Mouse (Mus musculus): ENCODE measurements at regions not wholly inside any gene's neighbourhood (a gene's known extent, or its start where the extent isn't known, plus 50 kb on each side); places are given as distances from the start of the nearest gene placed in this dataset.

GRCm38 (mm10) chr8:77850523-77850922 lies 126.3 kb upstream of the Ednra start:
- no peak for DNase-seq (ENCODE audit: low read depth)

- no peak for DNase-seq (ENCODE audit: low read depth)
These were observed 146.0 kb upstream of the Ednra start for GRCm38 (mm10) chr8:77870264-77870663.

- DNase-seq (ENCODE audit: low read depth), result no peak
These were observed 148.5 kb upstream of the Ednra start for GRCm38 (mm10) chr8:77872771-77873170.

DNA sequence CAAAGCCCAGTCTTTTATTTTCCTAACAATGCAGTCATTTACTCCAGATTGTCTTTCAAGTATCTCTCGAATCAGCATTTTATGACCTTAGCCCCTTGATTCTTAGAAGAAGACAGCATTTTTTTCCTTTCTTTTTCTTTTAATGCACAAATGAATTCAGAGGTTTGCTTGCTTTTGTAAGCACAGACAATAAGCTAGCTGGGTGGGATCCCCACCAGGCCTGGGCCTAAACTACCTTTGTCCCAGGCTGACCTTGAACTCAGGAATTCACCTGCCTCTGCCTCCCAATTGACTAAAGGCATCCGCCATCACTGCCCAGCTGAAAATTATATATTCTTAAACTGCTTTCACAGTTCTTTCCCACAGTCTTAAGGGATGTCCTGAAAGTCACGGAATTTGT lies 195.5 kb upstream of the Ednra start:
- no peak for DNase-seq (ENCODE audit: low read depth)

GRCm38 (mm10) chr8:77921868-77922267 lies 197.6 kb upstream of the Ednra start:
- DNase-seq (ENCODE audit: low read depth), result no peak

DNA sequence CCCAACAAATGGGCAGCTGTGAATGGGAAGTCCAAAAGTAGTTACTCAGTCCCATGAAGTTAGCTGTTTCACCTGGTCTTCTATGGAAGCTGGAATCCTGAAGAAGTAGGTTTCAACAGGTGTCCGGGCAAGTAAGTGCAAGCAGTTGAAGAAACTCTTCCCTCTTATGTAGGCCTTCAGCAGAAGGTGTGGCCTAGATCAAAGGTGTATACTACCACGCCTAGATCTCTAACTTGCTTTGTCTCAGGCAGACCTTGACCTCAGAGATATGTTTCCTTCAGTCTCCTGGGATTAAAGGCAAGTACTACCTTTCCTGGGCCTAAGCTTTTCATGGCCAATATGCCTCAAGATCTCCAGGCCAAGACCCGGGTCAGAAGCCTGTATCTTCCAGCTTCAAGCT lies 223.4 kb upstream of the Ednra start:
- DNase-seq (ENCODE audit: low read depth), result no peak

GRCm38 (mm10) chr8:77949640-77950039 lies 225.4 kb upstream of the Ednra start:
- no peak for DNase-seq (ENCODE audit: low read depth)

GRCm38 (mm10) chr8:77958814-77959372 lies 234.6 kb upstream of the Ednra start:
- no peak for DNase-seq (ENCODE audit: low read depth)

- DNase-seq (ENCODE audit: low read depth), result no peak
These were observed 238.9 kb upstream of the Ednra start for GRCm38 (mm10) chr8:77963102-77963698.

- DNase-seq (ENCODE audit: low read depth), result no peak
These were observed 242.7 kb upstream of the Ttc29 start for GRCm38 (mm10) chr8:77970378-77970777.

DNA sequence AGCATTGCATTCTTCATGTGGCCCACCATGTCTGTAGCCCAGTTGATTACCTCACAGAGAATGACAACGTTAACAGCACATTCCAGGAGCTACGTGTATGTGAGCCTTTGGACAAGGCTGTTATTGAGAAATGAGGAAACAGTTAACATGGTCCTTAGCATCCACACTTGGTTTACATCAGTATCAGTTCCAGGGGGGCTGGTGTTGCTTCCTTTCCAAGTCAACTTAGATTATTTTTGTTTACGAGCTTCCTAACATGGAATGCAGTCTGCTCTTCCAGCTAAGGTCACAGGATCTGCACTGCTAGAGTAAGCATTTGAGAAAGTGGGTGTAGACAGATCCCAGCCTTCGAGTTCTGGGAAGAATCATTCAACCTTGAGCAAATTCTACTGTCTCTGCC lies 239.4 kb upstream of the Ttc29 start:
- DNase-seq (ENCODE audit: low read depth), result no peak

GRCm38 (mm10) chr8:77979106-77979505 lies 234.0 kb upstream of the Ttc29 start:
- no peak for DNase-seq (ENCODE audit: low read depth)

DNA sequence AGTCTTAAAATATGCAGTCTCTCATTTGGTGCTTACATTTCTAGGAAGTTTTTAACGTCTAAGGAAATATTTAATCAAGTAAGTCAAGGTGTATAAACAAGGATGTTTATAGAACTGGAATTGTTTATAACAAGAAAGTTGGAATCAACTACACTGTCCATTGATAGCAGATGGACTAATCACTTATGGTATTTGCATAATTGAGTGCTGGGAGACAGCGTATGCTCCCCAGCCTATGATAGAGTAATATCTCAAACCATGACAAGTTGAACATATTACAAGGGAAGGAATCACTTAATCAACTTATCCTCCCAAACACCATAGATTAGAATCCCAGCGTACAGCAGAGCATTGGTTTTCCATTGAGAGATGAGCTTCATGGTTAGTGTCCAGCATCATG lies 232.4 kb upstream of the Ttc29 start:
- DNase-seq (ENCODE audit: low read depth), result no peak

DNA sequence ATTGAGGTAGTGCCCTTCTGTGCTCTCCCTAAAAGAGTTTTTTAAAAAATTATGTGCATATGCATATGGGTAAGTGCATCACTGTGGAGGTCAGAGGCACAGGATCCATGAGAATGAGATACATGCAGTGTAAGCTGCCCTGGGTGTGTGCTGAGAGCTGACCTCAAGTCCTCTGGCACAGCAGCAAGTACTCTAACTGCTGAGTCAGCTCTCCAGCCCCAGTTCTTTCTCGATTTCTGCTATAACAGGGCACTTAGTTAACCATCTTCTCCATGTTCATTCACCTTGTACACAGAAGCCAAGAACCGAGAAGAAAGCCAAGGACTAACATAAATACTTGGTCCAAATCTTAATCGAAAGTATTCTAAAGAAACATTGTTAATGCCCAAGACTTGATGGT lies 231.1 kb upstream of the Ttc29 start:
- no peak for DNase-seq (ENCODE audit: low read depth)

- no peak for DNase-seq (ENCODE audit: low read depth)
These were observed 229.6 kb upstream of the Ttc29 start for GRCm38 (mm10) chr8:77983476-77983875.

- no peak for DNase-seq (ENCODE audit: low read depth)
These were observed 225.9 kb upstream of the Ttc29 start for GRCm38 (mm10) chr8:77987237-77987636.

DNA sequence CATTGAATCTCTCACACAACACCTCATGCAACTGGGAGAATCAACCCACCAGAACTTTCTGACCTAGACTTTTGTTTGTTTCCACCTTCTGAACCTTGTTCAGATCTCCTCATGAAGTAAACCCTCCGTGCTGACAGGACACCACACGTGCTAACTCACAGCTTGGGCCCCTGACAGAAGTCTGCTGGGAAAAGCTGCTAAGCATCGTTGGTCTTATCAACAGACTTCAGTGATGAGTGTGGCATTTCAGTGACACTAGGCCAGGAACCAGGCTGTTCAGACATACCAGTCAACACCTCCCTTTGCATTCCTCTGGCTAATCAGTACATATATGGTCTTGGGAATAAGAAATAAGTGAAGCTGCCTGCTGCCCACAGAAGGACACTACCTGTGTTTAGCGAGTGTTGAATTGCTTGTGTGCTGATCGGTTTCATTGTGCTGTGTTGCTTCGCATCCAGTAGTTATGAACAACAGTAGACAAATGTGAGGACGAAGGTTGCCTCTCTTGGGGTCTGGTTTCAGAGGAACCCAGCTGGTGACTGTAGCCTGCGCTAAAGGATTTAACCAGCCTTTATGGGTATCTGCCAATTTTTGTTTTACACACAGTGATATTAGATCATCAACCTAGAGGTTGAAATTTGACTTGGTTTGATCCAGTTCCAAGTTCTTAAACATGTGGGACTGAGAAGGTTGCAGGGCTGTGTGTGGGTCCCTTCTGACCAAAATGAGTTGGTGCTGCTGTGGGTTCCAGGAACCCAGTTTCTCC lies 224.6 kb upstream of the Ttc29 start:
- DNase-seq (ENCODE audit: low read depth), result no peak

DNA sequence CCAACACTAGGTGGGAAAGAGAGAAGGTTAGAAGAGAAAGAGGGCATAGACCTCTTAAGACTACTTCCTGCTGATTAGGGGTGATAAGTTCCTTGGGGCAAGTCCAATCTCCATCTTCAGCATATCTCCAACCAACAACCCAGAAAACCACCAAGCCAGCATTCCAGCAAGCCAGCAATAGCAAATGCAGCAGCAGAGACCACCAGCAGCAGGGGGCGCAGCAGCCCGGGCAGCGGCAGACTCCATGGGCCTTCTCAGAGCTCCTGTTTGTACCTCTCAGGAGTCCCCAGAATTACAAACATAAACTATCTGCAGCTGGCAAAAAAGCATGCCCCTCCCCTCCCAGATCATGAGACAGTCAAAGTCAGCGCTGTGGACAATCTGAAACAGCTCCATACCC lies 222.0 kb upstream of the Ttc29 start:
- DNase-seq (ENCODE audit: low read depth), result no peak

GRCm38 (mm10) chr8:78000303-78000702 lies 212.8 kb upstream of the Ttc29 start:
- DNase-seq (ENCODE audit: low read depth), result no peak

DNA sequence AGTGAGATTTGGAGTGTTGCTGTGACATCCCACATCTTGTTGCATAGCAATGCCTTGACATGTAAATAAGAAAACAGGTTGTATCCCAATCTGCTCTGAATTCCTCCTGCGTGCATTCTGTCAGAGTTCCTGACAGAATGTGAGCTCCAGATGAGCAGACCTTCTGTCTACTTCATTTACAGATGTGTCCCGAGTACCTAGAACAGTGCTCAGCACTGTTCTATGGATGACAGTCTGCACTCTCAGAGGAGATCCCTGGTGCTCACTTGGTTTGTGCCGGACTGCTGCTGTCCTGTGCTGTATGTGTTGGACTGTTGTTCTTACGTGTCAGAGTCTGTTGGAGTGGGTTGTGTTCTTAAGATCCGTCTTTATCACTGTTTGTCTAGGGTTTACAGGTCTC lies 211.4 kb upstream of the Ttc29 start:
- no peak for DNase-seq (ENCODE audit: low read depth)

GRCm38 (mm10) chr8:78002071-78002470 lies 211.0 kb upstream of the Ttc29 start:
- DNase-seq (ENCODE audit: low read depth), result no peak

GRCm38 (mm10) chr8:78003888-78004543 lies 209.1 kb upstream of the Ttc29 start:
- peak; percentile 28 for DNase-seq (ENCODE audit: low read depth)

- DNase-seq (ENCODE audit: low read depth), result no peak
These were observed 208.2 kb upstream of the Ttc29 start for GRCm38 (mm10) chr8:78004891-78005290.
